Mouse (Mus musculus) liver (tissue): ENCODE measurements at regions not wholly inside any gene's neighbourhood (a gene's known extent, or its start where the extent isn't known, plus 50 kb on each side); places are given as distances from the start of the nearest gene placed in this dataset.
A peak's percentile ranks its signal among the peaks of the same experiment; 100 is the strongest.

Experiments used
- DNase-seq: peaks from one replicate; pipeline ENCODE4 v3.0.0-alpha.2; 2020; ENCODE audit warnings: mixed read lengths

DNA sequence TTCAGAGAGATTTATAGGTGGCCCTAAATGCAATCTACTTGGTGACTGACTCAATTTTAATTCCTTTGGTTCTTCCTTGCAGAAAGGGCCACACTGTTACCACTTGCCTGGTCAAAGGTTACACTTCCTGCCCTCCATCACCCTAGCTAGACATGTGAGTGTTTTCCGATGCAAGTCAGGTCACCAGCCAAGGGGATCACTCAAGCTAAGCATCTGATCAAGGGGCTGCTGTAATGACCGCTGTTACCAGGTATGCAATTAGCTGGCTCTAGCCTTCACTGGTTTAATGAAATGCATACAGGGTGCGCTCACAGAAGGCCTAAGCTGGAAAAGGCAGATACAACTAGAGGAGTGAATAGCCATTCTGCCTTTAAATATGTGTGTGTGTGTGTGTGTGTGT is 105.1 kb downstream of the Mtx2 start:
- no peak for DNase-seq

DNA sequence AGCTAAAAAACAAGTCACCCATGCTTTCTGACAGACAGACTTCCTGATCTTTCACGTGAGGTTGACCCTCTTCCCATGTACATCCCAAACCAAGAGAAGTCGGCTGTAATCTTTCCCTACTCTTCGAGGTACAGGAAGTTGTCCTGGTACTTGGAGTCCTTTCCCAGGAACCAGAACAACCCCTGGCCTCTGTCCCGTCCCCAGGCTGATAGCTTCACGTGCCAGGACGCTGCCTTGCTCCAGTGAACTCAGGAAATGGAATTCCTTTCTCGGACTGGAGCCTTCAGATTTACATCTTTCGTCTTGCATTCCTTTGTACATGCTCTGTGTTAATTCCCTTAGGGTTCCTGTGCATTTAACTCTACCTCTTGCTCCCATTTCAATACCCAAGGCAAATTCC is 107.6 kb downstream of the Mtx2 start:
- no peak for DNase-seq

DNA sequence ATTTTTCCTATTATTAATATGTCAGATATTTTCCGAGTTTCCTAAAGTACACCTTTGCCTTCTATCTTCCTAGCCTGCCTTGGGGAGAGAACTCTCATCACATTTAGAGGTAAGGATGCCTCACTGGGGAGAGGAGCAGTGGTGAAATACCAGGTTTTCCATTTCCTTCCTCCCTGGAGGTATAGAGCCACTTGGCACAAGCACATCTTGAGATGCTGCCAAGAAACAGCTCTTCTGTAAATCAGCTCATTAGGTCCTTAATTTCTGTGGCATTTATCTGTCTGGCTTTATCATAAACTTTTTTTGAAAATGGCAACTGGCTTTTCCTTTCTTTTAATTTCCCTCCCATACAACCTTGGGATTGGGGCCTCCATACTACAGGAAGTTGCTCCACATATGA is 108.2 kb downstream of the Mtx2 start:
- DNase-seq, result no peak

DNA sequence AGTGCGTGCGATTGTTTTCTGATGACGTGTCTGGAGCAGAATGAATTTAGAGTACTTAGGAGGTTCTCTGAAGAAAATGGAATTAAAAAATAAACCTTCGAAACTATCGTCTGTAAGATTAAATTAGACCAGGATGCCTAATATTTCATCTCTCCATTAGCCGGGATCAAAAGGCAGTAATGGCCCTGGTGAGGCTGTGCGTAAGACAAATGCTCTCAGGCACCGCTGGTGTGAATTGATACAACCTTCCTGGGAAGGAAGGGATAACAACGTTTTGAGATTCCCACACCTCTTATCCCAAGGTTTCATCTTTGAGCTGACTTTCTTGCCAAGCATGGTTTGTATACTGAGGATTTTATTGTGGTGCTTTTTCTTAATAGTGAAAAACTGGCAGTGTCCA is 113.1 kb downstream of the Mtx2 start:
- no peak for DNase-seq

DNA sequence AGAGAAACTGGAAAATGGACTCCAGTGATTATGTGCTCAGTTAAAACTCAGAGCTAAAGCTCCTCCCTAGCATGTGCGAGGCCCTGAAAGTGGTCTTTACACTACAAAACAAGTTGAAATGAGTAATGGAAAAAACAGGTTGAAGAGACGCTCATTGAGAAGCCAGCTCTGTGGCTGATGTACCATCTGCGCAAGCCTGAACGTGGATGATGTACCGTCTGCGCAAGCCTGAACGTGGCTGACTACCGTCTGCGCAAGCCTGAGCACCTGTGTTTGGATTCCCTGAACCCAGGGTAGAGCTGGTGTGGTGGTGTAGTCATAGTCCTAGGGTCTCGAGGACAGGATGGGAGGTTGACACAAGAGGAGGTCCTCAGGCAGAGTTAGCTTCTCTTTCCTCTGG is 116.4 kb downstream of the Mtx2 start:
- DNase-seq, result no peak

DNA sequence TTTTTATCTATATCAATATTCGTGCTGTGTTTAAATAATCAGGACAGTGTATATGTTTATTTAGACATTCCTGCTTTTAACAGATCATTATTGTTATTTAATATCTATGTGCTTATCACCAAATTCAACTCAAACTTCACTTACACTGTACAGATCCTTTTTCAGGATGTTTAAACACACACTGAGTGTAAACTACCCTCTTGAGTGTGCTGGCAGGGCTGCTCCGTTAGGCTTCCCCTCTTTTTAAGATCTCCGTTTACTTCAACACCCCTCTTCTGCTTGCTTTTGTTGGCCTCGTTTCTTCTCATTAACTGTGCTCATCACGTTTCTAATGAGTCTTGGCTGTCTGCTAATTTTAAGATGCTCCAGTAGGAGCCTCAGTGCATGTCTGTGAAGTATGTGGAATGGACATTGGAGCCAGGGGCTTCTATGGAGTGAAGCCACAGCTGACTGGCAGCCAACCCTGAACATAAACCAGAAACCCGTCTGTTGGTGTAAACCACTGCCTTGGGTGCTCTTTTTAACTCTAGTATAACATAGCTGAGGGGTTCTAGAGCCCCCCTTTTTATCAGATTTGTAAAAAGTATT is 117.1 kb downstream of the Mtx2 start:
- no peak for DNase-seq

DNA sequence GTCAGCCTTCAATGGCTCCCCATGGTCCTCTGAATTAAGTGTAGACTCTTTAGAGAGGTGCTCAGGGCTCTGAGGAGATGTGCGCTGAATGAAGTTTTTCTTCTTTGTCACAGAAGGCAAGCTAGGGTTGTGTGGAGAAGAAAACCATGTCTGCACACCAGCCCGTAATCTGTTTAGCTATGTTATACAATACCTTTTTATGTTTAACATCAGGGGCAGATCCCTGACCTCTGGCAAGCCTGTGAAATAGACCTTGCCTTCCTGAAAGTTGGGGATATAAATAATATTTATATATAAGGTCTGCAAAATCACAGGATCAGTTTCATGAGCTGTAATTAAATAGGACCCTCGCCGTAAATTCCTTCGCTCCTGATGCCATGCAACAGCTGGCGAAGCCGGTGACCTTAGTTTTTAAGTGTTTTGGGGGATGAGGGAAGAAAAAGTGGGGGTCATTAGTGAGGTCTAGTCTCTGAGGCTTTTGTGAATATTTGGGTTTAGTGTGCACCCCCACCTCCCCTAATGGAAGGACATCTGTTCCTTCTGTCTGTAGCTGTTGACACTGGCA is 119.7 kb downstream of the Mtx2 start:
- no peak for DNase-seq

DNA sequence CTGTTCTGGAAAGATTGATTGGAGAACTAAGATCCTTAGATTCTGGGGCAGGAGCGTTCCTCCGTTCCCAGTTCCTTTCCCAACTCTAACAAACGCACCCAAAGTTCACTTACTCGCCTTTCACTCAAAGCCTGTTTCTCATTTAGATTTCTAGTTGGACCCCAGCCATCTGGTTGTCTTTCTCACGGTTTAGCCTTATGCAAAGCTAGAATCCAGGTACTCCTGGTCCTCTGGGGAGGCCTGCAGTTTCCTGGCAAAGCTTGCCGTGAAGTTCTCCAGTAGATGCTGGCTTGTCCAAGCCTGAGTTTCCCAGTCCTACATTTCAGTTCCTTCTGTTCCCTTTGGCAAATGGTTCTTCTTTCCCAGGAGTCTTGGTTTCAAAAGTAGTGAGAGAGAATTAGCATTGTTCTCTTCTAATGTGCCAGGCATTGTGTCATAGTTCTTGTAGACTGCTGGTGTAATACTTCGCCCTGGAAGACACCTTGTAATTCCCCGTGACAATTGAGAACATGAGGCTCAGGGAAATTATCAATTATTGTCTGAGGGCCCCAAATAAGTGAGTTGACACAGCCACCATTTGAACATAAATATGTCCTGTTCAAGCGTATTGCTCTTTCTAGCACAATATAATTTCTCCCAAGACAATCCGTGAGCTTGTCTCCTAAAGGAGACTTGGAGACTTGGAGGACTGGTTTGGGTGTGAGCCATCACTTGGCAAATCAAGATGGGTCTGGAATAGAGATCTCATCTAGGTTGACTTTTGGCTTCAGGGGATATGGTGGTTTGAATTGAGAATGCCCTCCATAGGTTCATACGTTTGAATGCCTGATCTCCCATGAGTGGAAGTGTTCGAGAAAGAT is 126.0 kb downstream of the Mtx2 start:
- no peak for DNase-seq

DNA sequence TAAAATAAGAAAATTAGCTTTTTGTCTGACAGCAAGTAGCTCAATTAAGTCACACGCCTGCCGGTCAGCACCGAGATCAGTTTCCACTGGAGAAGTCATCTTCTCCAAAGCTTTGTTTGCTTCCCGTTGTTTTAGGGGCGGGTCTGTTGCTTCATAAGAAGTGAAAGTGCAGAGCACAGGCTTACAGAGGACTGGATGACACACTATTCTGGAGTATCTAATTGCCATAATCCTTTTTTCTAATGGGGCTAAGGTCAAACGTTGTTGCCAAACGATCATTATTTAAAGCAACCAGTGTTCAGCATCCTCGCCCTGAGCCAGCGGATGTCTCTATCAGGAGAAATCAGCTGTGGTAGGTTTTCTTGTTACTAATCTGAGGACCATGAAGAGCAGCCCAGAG is 128.5 kb downstream of the Mtx2 start:
- DNase-seq, result no peak

DNA sequence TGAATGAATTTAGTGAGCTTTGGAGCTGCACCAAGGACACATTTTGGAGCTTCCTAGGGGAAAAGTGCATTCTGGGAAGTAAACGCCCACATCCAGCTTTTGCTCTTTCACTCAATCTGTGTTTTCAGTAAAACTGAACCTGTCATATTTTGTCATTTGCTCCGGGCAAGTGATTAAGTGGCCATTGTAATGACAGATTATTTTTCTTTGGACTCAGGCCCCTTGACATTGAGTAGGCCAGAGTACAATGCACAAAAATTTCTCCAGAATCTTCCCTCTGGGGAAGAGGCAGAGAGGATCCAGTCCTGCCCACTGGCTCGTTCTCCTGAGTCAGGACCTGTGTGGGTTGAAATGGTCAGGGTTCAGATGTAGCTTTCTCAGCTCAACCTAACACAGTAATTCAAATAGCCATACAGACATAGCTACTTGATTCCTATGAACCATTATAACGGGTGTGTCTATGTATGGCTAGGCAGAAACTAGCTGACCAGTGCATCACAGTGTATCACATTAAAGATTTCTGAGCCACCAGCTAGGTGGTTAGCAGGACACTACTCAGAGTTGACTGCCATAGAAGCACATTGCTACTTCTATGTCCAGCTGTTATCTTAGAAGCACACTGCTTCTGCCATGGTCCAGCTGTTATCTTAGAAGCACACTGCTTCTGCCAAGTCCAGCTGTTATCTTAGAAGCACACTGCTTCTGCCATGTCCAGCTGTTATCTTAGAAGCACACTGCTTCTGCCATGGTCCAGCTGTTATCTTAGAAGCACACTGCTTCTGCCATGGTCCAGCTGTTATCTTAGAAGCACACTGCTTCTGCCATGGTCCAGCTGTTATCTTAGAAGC is 129.9 kb downstream of the Mtx2 start:
- no peak for DNase-seq

DNA sequence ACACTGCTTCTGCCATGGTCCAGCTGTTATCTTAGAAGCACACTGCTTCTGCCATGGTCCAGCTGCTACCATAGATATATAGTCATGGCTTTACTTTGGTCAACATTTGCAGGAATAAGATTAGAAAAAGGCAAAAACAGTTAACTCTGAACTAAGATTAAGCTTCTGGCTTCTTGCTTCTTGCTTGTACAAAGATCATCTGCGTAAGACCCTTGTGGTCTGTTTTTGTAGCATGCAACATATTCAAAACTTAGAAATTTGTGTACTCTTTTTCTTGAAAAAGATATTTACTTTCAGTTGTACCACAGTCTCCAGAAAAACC is 130.5 kb downstream of the Mtx2 start:
- no peak for DNase-seq

DNA sequence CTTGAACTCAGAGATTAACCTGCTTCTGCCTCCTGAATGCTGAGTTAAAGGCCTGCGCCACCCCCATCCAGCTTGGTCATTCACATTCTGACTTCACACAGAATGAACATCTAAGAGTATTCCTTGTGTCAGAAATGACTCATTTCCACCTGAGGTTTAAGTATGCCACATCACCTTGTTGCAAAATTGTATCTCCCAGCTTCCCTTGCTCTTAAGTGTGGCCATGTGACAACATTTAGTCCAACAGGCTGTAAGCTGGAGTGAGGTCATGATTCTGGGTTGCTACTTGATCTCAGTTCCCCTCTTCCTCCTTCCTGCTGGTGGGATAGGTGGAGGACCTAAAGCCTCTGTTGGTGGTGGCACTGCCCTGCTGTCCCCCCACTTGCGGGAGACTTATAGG is 131.0 kb downstream of the Mtx2 start:
- no peak for DNase-seq

DNA sequence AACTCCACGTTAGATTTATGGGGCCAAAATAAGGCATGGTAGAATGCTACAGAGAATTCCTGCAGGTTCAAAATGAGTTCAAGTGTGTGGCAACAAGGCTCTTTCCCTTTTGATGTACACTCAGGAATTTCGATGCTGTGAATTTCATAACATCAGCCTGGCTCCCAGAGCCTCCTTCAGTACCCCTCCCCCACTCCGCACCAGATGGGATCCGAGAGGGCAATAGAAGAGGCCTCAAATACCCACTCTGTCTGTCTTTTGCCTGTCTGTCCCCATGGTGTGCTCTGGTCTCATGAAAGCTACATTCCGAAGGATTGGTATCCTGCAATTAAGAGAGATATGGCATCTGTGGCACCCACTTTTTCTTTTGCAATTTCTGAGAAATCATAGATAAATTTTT is 134.3 kb downstream of the Mtx2 start:
- DNase-seq, result no peak

DNA sequence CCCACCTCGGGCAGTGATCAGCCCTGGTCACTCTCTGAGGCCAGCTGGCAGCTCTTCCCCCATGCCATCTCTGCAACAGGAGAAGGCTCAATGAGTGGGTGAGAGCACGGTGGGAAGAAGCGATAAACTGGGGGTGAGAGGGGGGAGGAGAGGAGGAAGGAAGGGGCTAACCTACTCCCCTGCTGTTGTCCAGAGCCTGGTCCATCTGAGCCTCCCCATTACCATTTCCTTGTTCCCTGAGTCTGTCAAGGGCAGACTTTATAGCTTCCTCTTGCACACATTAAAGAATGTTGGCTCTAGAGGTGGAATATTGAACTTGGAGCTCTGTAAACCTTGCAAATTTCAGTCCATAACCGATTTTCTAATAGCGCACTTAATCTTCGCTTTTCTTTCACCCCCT is 136.8 kb downstream of the Mtx2 start:
- no peak for DNase-seq

DNA sequence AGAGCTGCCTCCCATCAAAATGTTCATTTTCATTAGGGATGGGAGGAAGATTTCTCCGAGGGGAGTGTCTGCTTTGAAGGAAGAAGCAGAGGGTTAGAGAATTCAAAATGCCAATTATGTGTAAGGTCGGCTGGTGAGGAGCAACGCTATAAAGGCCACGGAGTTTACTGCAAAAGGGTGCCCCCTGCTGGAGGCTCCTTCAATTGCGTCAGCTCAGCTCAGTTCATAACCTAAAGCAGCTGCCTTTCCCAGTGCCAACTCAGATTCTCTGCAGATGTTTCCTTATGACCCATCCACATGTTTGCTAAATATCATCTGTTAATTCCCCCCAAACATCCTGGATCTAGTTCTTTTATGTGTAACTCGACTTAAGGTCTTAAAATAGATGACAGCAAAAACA is 138.8 kb downstream of the Mtx2 start:
- DNase-seq, result peak; percentile 75

DNA sequence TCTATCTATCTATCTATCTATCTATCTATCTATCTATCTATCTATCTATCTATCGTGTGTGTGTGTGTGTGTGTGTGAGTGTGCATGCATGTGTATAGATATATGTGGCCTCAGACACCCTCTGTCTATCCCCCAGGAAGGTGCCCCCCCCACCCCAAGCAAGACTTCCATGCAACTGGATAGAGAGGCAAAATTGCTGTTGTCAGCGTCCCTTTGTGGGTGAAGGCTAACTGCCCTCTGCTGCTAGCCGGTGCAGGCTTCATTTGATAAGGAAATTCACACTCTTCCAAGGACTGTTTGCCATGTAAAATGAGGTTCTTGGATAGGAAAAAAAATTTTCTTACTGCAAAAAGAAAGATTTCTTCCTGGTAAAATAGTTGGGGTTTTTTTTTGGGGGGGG is 139.4 kb downstream of the Mtx2 start:
- DNase-seq, result no peak

DNA sequence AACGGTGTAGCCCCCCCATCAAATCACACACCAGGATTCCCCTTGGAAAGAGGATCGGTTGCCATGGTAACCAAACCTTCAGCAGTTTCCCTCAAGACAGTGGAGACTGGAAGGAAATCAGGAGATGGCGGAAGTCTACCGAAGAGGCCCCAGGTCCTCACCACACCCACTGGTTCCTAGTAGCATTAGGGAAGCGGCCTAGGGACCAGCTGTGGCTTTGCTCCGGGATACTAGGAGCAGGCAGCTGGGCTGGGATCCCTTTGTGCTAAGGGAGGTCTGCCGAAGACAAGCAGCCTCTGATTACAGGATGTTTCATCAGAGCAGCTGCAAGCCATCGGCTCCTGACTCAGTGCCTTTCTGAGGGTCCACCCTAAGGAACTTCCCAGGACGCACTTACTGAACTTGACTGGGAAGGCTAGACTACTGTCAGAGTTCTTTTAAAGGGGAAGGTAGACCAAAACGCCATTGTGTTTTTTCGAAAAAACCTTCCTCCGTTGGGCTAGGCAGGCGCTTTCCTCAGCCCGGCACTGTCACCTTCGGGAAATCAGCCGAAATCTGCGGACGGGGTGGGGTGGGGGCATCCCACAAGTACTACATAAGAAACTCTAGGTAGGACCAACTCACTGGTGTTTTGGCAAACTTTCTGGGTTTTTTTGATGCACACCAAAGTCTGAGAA is 139.9 kb downstream of the Mtx2 start:
- DNase-seq, result peak; percentile 19

DNA sequence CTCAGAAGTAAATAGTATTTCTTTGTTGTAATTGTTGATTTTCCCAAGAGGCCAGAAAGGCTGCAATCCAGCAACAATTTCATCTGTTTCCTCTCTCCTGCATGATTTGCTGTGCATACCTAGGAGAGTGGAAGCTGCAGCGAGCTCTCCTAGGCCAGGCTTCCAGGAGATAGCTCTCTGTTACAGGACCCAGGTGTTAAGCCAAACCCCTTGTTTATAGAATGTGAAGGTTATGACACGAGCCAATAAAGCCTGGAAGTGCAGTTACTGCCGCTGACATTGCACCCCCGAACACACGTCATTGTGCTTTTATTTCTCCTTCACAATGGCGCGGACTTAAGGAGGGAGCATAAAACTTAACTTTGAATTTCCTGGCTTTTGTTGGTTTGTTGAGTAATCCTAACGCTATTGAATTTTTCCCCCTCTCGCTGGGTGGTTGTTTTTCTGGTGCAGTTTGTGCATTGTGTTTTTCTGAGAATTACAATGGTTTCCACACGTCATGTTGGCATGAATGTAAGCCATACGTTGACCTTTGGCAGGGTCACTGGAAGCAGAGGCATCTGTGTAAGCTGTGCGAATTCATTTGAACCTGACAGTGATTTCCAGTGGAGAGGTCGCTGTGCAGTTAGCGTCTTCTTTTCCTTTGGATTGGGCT is 145.1 kb downstream of the Mtx2 start:
- no peak for DNase-seq

DNA sequence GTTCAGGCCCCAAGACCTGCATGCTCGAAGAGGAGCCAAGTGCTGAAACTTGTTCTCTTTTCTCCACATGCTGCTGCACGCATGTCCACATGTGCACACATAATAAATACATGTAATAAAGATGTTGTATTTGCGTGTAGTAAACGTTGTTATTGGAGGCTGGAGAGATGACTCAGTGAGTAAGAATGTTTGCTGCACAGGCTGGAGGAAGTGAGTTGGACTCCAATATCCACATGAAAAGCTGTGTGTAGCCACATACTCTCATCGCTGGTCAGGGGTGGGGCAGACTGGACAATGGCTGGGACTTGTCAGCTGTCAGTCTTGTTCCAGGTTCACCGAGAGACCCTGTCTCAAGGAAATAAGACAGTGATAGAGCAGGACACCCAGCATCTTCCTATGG is 147.8 kb downstream of the Mtx2 start:
- DNase-seq, result no peak

DNA sequence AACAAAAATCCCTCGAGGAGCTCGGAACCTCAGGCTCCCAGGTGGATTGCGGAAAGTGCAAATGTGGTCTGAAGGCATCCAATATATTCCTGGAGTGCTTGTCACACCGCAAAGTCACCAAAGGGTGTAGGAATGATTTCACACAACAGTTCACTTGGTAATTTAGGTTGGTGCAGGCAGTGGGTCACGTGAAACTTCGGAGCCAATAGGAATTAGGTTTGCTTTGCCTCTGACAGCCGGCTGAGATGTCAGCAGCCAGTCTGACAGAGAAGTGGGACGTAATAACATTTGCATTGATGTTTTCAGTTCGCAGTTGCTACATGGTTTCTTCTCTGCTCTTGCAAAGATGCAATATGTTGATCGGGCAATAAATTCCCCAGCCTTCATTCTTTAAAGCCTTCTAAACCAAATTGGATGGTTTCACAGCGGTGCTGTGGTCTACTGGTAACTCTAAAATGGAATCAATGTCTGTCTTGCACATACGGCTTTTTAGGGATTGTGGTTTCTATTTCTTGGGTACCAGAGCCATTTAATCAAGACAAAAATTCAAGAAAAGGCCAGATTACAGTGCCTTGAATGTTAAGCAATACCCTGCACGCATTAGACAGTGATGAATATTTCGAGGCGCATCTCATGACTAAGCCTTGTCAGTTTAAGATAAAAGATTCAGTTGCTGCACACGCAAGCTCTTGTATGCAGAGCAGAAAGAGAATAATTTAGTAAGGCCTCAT is 149.2 kb downstream of the Mtx2 start:
- DNase-seq, result no peak

DNA sequence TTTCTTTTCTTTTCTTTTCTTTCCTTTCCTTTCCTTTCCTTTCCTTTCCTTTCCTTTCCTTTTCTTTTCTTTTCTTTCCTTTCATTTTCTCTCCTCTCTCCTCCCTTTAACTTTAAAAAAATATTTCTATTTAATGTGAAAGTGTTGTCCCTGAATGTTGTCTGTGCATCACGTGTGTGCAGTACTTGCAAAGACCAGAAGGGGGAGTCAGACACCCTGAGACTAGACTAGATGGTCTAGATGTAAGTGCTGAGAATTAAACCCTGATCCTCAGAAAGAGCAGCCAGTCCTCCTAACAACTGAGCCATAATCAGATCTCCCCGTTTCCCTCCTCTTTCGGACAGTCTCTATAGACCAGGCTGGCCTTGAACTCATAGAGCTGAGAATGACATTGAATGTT is 151.7 kb downstream of the Mtx2 start:
- no peak for DNase-seq

DNA sequence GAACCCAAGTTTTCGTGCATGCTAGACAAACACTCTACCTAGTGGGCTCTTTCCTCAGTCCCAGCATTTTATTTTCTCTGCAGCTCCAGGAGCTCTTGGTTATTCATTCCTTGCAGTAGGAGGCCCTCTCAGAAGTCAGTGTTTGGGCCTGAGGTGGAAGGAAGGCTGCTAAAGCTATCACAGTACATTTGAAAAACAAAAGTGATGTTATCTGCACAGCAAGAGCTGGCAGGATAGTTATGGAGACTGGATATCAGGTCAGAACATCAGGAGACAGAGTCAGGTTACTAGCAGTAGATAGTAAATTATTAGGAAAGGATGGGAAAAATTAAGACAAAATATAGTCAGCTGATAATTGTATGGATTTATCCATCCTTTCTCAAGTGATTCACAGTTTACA is 152.2 kb downstream of the Mtx2 start:
- no peak for DNase-seq
